Mouse (Mus musculus): ENCODE data around the gene Nabp1.
"Not testable (repeated sequence)": the region's sequence is repeated elsewhere in the genome, so short reads cannot be mapped to it uniquely, and the experiment has no call there.

Gene Nabp1

GRCm38 (mm10) chr1:51480386-51480785, 2.2 kb upstream of the Nabp1 start:
- DNase-seq, result no peak

GRCm38 (mm10) chr1:51479691-51480090, 1.5 kb upstream of the Nabp1 start:
- DNase-seq, result no peak

GRCm38 (mm10) chr1:51479027-51479329, 753 bp upstream of the Nabp1 start:
- no peak for DNase-seq

GRCm38 (mm10) chr1:51477656-51478081, 556 bp downstream of the Nabp1 start:
- DNase-seq, result no peak

- DNase-seq, result no peak
Measured at GRCm38 (mm10) chr1:51476405-51476804, 1.8 kb downstream of the Nabp1 start.

- no peak for DNase-seq
Measured at GRCm38 (mm10) chr1:51468077-51468476, 10.1 kb downstream of the Nabp1 start.

- DNase-seq, result no peak
Measured at GRCm38 (mm10) chr1:51467181-51467580, 11.0 kb downstream of the Nabp1 start.

- no peak for DNase-seq
Measured at GRCm38 (mm10) chr1:51466385-51466784, 11.8 kb downstream of the Nabp1 start.

GRCm38 (mm10) chr1:51465285-51465684, 12.9 kb downstream of the Nabp1 start:
- no peak for DNase-seq

- DNase-seq, result no peak
Measured at GRCm38 (mm10) chr1:51463038-51463437, 15.2 kb downstream of the Nabp1 start.

- no peak for DNase-seq
Measured at GRCm38 (mm10) chr1:51458731-51459450, 19.3 kb downstream of the Nabp1 start.

- no peak for DNase-seq
Measured at GRCm38 (mm10) chr1:51458089-51458488, 20.1 kb downstream of the Nabp1 start.

GRCm38 (mm10) chr1:51457249-51457648, 21.0 kb downstream of the Nabp1 start:
- no peak for DNase-seq

- no peak for DNase-seq
Measured at GRCm38 (mm10) chr1:51448789-51449188, 29.4 kb downstream of the Nabp1 start.

- DNase-seq, result peak; percentile 52
Measured at GRCm38 (mm10) chr1:51445854-51446460, 32.3 kb downstream of the Nabp1 start.

- DNase-seq, result no peak
Measured at GRCm38 (mm10) chr1:51445161-51445853, 32.9 kb downstream of the Nabp1 start.

GRCm38 (mm10) chr1:51429775-51430174, 48.5 kb downstream of the Nabp1 start:
- DNase-seq, result no peak

- no peak for DNase-seq
Measured at GRCm38 (mm10) chr1:51426298-51426697, 51.9 kb downstream of the Nabp1 start.

GRCm38 (mm10) chr1:51421029-51421428, 57.2 kb downstream of the Nabp1 start:
- not testable (repeated sequence) for DNase-seq

- DNase-seq, result no peak
Measured at GRCm38 (mm10) chr1:51418753-51419152, 59.5 kb downstream of the Nabp1 start.
